12 mouse cellular contexts compared by ENCODE assay signal in the genomic region with DNA sequence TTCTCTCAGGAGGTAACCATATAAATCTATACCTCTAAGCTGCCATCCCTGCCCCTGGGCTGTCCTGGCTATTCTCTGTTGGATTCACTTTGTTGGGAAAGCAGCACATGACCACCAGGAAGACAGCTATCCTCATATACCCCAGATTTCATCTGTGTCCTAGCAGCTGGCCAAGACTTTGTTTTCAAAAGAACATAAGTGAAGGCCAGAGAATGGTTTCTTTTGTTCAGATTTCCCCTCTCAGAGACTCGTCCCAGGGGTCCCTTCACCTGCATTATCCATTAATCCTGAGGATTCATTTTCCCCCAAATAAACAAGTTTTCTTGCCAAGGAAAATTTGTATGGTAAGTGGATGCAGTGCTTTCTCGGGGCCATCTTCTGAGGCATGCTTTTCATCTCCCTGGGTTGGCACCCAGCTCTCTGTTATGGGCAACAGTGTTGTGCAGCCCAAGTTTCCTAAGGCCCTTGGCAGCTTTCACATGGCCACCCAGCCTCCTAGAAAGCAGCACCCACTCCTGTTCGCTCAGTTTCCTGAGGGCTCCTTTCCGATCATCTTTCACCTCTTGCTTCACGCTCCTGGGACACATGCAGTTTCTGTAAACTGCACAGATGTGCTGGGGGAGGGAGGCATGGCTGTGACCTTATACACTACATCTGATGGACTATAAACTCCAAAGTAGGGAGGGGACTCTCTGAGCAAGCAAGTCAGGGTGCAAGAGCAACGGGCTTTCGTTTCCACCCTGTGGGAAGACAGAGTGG. TPM values are rescaled to one million over a fixed set of nuclear protein-coding genes. Genes with fewer than 3 reads are reported as not detected.
DNase-seq lines count a peak whose midpoint lies in the region; ATAC-seq and TF ChIP-seq lines count a peak whose summit lies in the region.
"Had no signal": no experiment of that assay in that cellular context is flagged by ENCODE, and none has a peak within 500 bp of the region (broad histone marks: within the 10 kb centered on the region; RNA-seq: fewer than 3 reads in every experiment).

No protein-coding gene starts in this region.

- peak; percentile 45 to 63 for DNase-seq in heart, adult 18-20 months
- no peak for DNase-seq in heart, postnatal 14 days
- no peak for DNase-seq in kidney, postnatal 0 days (ENCODE audit: low spot score)
- no peak for DNase-seq in kidney, postnatal 10 days
- DNase-seq: thymus, adult 2 months had no signal

- peaks cover 28% of the 10 kb centered on the region for H3K4me1 ChIP-seq in kidney, postnatal 0 days (replicated peaks; ENCODE audit: insufficient read depth, low read length)
- H3K4me1 ChIP-seq in limb, embryonic 12.5 days (replicated peaks) = peaks cover 38% of the 10 kb centered on the region

- no peak for TF ChIP-seq CTCF in kidney, postnatal 0 days (IDR thresholded peaks at IDR 0.05; ENCODE audit: low read depth)

- no peak overlapping the region for H3K4me3 ChIP-seq in kidney, postnatal 0 days (replicated peaks; ENCODE audit: low read depth, low read length)
- H3K4me3 ChIP-seq in limb, embryonic 12.5 days (replicated peaks) = no peak overlapping the region
- H3K4me3 ChIP-seq: heart, embryonic 13.5 days; left cerebral cortex, adult 2 months had no signal

- peak overlapping the region; percentile 31; the same call in 1 of the 2 replicates for H3K27ac ChIP-seq in kidney, postnatal 0 days
- peak overlapping the region; percentile 26; the same call in 1 of the 2 replicates for H3K27ac ChIP-seq in limb, embryonic 12.5 days
- H3K27ac ChIP-seq: heart, embryonic 13.5 days; left cerebral cortex, adult 2 months; liver, embryonic 14.5 days had no signal

- intact Hi-C loops in heart, postnatal 14 days (cut with DNase I) = loop anchor here (5.0 kb wide), 2 partner anchors 39 to 99 kb away; no protein-coding TSS in a partner anchor

- 29% methylated on average over 7 of the region's 7 CpGs for WGBS in kidney, postnatal 0 days
- WGBS in limb, embryonic 12.5 days = 48% methylated on average over 7 of the region's 7 CpGs

- H3K36me3 ChIP-seq in kidney, postnatal 0 days (ENCODE audit: insufficient read depth, low read length) = no peaks in the 10 kb centered on the region
- H3K36me3 ChIP-seq in limb, embryonic 12.5 days = no peaks in the 10 kb centered on the region
- H3K36me3 ChIP-seq: heart, embryonic 13.5 days had no signal

- H3K27me3 ChIP-seq in kidney, postnatal 0 days (ENCODE audit: insufficient read depth, low read length) = no peaks in the 10 kb centered on the region
- H3K27me3 ChIP-seq in limb, embryonic 12.5 days = no peaks in the 10 kb centered on the region
- H3K27me3 ChIP-seq: heart, embryonic 13.5 days had no signal

- ATAC-seq in kidney, postnatal 0 days (replicated peaks; ENCODE audit: low FRiP score, low read depth) = no peak
- 0 out of 2 replicates have a peak, but pooled peaks have one; percentile 44 for ATAC-seq in erythroid progenitor cell, adult 5-6 weeks (replicated peaks; ENCODE audit: low FRiP score, poor library complexity, severe bottlenecking)
- no peak for ATAC-seq in limb, embryonic 12.5 days (ENCODE audit: insufficient number of reproducible peaks, insufficient read depth, low FRiP score, low TSS enrichment, low read depth)
- no peak for ATAC-seq in megakaryocyte-erythroid progenitor cell, adult 5-6 weeks (replicated peaks; ENCODE audit: low FRiP score, low TSS enrichment, poor library complexity, severe bottlenecking)

- no peaks in the 10 kb centered on the region for H3K9me3 ChIP-seq in kidney, postnatal 0 days (replicated peaks; ENCODE audit: low read length)
- no peaks in the 10 kb centered on the region for H3K9me3 ChIP-seq in limb, embryonic 12.5 days
- H3K9me3 ChIP-seq: heart, embryonic 13.5 days had no signal

- H3K9ac ChIP-seq in kidney, postnatal 0 days (ENCODE audit: low read depth, low read length) = no peak overlapping the region
- no peak overlapping the region for H3K9ac ChIP-seq in limb, embryonic 12.5 days (replicated peaks)
- H3K9ac ChIP-seq: heart, embryonic 13.5 days; liver, embryonic 14.5 days had no signal

- H3K4me2 ChIP-seq in kidney, postnatal 0 days (ENCODE audit: low read length) = no peak overlapping the region
- H3K4me2 ChIP-seq in limb, embryonic 12.5 days = no peak overlapping the region
- H3K4me2 ChIP-seq: heart, embryonic 13.5 days; midbrain, embryonic 11.5 days had no signal

RNA-seq across cellular contexts. Expression of gene Spred2, which starts 49.0 kb away (rescaled TPM):
- total RNA-seq in heart, adult 18-20 months (2021) = 10 to 100 TPM; 18.0 to 20.7 TPM
- 10 to 100 TPM; 27.1 to 27.3 TPM for total RNA-seq in heart, postnatal 14 days (2021)
- 7.9 and 8.5 TPM in 2 replicates for polyA plus RNA-seq in kidney, postnatal 0 days (2015; fragmentation: Nextera tagmentation; extraction: Ambion mirVana)
- 4.0 and 10.5 TPM in 2 replicates for total RNA-seq in erythroid progenitor cell, adult 5-6 weeks (2015; ENCODE audit: low replicate concordance)
- 1.0 and 1.6 TPM in 2 replicates for total RNA-seq in erythroid progenitor cell, adult 5-6 weeks (2017; ENCODE audit: low replicate concordance)
- polyA plus RNA-seq in limb, embryonic 12.5 days (2016; fragmentation: Nextera tagmentation; extraction: Ambion mirVana) = 7.6 and 8.4 TPM in 2 replicates
- 21.5 and 23.6 TPM in 2 replicates for total RNA-seq in megakaryocyte-erythroid progenitor cell, adult 5-6 weeks (2014; fragmentation: Nextera tagmentation)
- 4.6 and 5.4 TPM in 2 replicates for total RNA-seq in megakaryocyte-erythroid progenitor cell, adult 5-6 weeks (2017)

Comparison
In these comparisons a context has a peak if more than half of its experiments do, and no peak if none do; other contexts are left out.
1. DNase-seq: peak in heart, adult 18-20 months (2 of 2); none in heart, postnatal 14 days (0 of 2), kidney, postnatal 0 days (single experiment) and kidney, postnatal 10 days (single experiment).